Mouse (Mus musculus) neural tube, embryonic 13.5 days (tissue): ENCODE measurements around the gene Moap1. TPM values are rescaled to one million over a fixed set of nuclear protein-coding genes. Genes with fewer than 3 reads are reported as not detected.

Experiments used
- ATAC-seq: fragments of 200-750 bp; cut with Nextera tagmentation; 2 replicates; pipeline ENCODE4 v1.8.0; 2017; ENCODE audit warnings: low read depth, mild to moderate bottlenecking, moderate TSS enrichment, moderate library complexity
- H3K27ac ChIP-seq: fragments of 300-500 bp; sonication (generic); replicated peaks from 2 replicates; pipeline ENCODE4 v1.5.1; 2015; ENCODE audit warnings: moderate library complexity, mild to moderate bottlenecking, inconsistent platforms
- H3K27me3 ChIP-seq: fragments of 300-500 bp; sonication (generic); 2 replicates; pipeline ENCODE4 v1.6.1; 2015; ENCODE audit warnings: mild to moderate bottlenecking, inconsistent platforms
- H3K36me3 ChIP-seq: fragments of 300-500 bp; sonication (generic); 2 replicates; pipeline ENCODE4 v1.6.1; 2015; ENCODE audit warnings: mild to moderate bottlenecking, inconsistent platforms
- H3K4me1 ChIP-seq: fragments of 300-500 bp; sonication (generic); replicated peaks from 2 replicates; pipeline ENCODE4 v1.6.1; 2015; ENCODE audit warnings: inconsistent platforms
- H3K4me2 ChIP-seq: fragments of 300-500 bp; sonication (generic); 2 replicates; pipeline ENCODE4 v1.6.1; 2015; ENCODE audit warnings: inconsistent platforms, mild to moderate bottlenecking, moderate library complexity
- H3K4me3 ChIP-seq: fragments of 300-500 bp; sonication (generic); 2 replicates; pipeline ENCODE4 v1.5.1; 2015; ENCODE audit warnings: mild to moderate bottlenecking, inconsistent platforms
- H3K9ac ChIP-seq: fragments of 300-500 bp; sonication (generic); 2 replicates; pipeline ENCODE4 v1.6.1; 2015; ENCODE audit warnings: moderate library complexity, mild to moderate bottlenecking, inconsistent platforms
- H3K9me3 ChIP-seq: fragments of 300-500 bp; sonication (generic); 2 replicates; pipeline ENCODE4 v1.6.1; 2016; ENCODE audit warnings: inconsistent platforms
- WGBS: fragments of 180-500 bp; shearing (Covaris S2); methylation state at CpG from one replicate; pipeline ENCODE4 v1.1.7; 2015; 5-methylcytosine and 5-hydroxymethylcytosine counted together
- polyA plus RNA-seq: library from polyadenylated mRNA; unstranded; fragments of >200 nt; fragmentation: Nextera tagmentation; extraction: Ambion mirVana; gene quantifications from 2 replicates; pipeline ENCODE4 v1.2.1, GENCODE M21; 2015

Gene Moap1
- 53.0 and 58.6 TPM in 2 replicates for polyA plus RNA-seq

DNA sequence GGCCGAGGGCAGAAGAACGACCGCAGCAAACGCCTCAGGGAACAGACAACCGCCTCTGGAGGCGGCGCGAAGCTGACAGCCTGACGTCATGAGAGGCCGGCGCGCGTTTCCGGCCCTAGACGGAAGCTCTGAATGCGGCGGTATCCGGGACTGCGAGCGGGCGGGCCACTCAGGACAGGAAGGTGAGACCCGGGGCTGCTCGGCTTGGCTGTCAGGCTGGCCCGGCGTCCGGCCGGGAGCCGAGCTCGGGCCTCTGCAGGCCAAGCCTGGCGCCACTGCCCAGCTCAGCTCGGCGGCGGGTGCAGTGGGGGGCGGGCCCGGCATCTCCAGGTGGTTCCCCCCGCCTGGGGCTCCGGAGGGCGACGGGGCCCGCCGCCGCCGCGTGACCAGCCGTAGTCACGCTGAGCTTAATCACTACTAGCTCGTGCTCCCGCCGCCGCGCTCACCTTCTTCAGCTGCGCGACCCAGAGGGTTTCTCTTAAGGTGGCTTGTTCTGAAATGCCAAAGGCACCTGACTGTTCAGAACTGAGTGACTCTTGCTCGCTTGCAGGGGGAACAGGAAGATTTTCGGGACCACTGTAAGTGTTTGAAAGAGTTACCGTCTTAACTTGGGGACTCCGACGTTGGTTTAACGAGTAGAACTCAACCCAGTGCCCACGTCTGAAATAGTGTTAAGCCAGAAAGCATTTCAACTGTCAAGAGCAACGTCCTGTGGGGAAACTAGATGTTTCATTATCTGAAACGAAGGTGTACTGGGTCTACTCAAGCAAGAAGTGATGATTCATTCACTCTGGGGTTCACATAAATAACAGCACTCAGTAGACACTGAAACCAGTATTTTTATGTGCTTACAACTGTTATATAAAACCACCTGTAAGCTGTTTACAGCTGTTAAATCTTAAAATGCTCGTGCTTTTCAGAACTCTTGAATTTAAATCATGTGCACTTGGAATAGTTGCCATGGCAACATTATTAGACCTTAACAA is at the start of gene Moap1, which contains the start of gene Tmem251:
TSS of gene Moap1 (minus strand) at position 73 of the 986 bp plus-strand sequence.
TSS of gene Tmem251 (plus strand) at position 174 of the 986 bp plus-strand sequence.
- ATAC-seq: peak; percentile 97
- no peaks in the 10 kb centered on the region for H3K27me3 ChIP-seq
- H3K4me1 ChIP-seq: peaks cover 27% of the 10 kb centered on the region
- no peaks in the 10 kb centered on the region for H3K9me3 ChIP-seq
- peaks cover 20% of the 10 kb centered on the region for H3K36me3 ChIP-seq
- peak within 1 kb of the TSS; percentile 83 for H3K4me3 ChIP-seq
- peak within 1 kb of the TSS; percentile 92 for H3K9ac ChIP-seq
- WGBS: under 1% methylated on average over 63 of the region's 63 CpGs
- peak within 1 kb of the TSS; percentile 88 for H3K4me2 ChIP-seq
- peak within 1 kb of the TSS; percentile 94 for H3K27ac ChIP-seq

DNA sequence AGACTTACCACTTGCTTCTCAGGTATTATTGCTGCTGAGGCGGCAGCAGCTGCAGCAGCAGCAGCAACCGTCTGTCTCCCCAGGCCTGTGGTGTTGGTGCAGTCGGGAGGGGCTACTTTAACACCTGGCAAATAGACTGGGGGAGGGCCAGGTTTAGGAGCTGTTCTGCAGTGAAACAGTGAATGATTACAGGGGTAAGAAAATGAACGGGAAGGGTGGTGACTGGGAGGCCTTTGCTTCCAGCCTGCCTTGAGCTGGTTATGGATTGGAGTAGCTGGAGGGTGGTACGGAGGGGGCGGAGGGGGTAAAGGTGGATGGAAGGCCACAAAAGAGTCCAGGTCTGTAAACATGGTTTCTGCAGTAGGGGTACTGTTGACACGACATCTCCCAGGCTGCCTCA is 44.5 kb upstream of the Moap1 start:
- H3K9ac ChIP-seq: no peak overlapping the region
- no peak overlapping the region for H3K4me2 ChIP-seq
- 91% methylated on average over 7 of the region's 7 CpGs for WGBS
- H3K4me3 ChIP-seq: no peak overlapping the region
- no peak for ATAC-seq
- peaks cover 83% of the 10 kb centered on the region for H3K36me3 ChIP-seq
- no peak overlapping the region for H3K27ac ChIP-seq
- H3K9me3 ChIP-seq: no peaks in the 10 kb centered on the region
- no peaks in the 10 kb centered on the region for H3K4me1 ChIP-seq
- H3K27me3 ChIP-seq: no peaks in the 10 kb centered on the region

DNA sequence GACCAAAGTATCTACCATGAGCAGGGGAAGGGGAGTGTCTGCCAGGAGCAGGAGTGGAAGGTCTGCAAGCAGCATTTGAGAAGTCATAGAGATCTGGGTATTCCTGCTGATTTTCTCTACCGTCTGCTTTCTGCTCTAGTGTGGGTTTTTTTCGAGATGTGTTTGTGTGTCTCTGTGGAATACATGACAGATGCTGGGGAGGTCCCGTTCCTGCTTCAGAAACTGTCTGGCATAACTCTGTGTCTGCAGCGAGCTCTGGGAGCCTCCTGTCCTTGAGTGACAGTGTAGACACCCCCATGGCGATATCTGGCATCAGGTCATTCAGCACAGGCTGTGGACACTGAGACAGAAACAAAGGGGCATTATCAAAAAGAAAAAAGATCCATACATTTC is 42.1 kb upstream of the Moap1 start:
- Histone ChIP-seq H3K9me3 (no peaks in the 10 kb centered on the region), H3K27me3 (no peaks in the 10 kb centered on the region), H3K4me2 (no peak overlapping the region), H3K36me3 (peaks cover 75% of the 10 kb centered on the region), H3K4me1 (no peaks in the 10 kb centered on the region), H3K4me3 (no peak overlapping the region), H3K27ac (no peak overlapping the region), H3K9ac (no peak overlapping the region)
- ATAC-seq: no peak
- WGBS: 83% methylated on average over 5 of the region's 5 CpGs

GRCm38 (mm10) chr12:102784899-102785592 is 41.6 kb upstream of the Moap1 start:
- Histone ChIP-seq H3K9ac (no peak overlapping the region), H3K4me2 (no peak overlapping the region), H3K27me3 (no peaks in the 10 kb centered on the region), H3K4me1 (no peaks in the 10 kb centered on the region), H3K36me3 (peaks cover 69% of the 10 kb centered on the region), H3K4me3 (no peak overlapping the region), H3K27ac (no peak overlapping the region), H3K9me3 (no peaks in the 10 kb centered on the region)
- ATAC-seq: no peak
- WGBS: 88% methylated on average over 19 of the region's 19 CpGs

DNA sequence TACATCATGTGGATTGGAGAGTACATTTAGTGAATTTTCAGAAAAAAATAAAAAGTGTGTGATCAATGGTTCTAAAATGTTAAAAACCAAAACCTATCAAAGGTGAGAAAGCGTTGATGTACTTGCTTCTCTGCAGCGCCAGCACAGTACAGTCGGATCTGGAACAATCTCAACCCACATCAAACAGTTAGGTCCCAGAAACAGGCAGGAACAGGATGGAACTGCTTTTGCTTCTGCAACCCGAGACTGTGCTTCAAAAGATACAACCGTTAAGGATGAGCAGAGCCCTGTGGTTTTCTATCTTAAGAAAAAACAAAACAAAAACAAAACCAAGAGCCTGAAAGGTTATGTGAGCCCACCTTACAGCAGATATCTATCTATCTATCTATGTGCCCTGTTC is 39.4 kb upstream of the Moap1 start:
- peaks cover 62% of the 10 kb centered on the region for H3K36me3 ChIP-seq
- no peaks in the 10 kb centered on the region for H3K9me3 ChIP-seq
- no peaks in the 10 kb centered on the region for H3K27me3 ChIP-seq
- no peak overlapping the region for H3K9ac ChIP-seq
- H3K27ac ChIP-seq: no peak overlapping the region
- WGBS: 94% methylated on average over 5 of the region's 5 CpGs
- H3K4me2 ChIP-seq: no peak overlapping the region
- ATAC-seq: no peak
- no peaks in the 10 kb centered on the region for H3K4me1 ChIP-seq
- no peak overlapping the region for H3K4me3 ChIP-seq

DNA sequence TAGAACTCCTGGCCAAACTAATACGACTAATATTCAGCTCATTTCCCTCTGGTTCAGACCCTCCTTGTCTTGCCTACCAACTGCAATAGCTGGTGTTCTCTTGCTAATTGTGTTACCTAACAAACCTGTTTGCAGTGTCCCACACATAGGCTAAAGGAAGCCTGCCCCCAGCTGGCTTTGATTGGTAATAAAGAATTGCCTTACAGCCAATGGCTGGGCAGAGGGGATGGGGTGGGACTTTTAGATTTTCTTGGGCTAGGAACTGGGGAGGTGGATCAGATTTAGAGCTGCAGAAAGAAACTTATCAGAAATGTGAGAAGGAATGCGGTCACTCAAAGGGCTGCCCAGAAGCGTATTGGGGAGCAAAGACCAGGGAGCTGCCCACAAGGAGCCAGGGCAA is 36.0 kb upstream of the Moap1 start:
- Histone ChIP-seq H3K9me3 (no peaks in the 10 kb centered on the region), H3K9ac (no peak overlapping the region), H3K4me3 (no peak overlapping the region), H3K36me3 (peaks cover 65% of the 10 kb centered on the region), H3K4me1 (no peaks in the 10 kb centered on the region), H3K27ac (no peak overlapping the region), H3K4me2 (no peak overlapping the region), H3K27me3 (no peaks in the 10 kb centered on the region)
- 55% methylated on average over 3 of the region's 3 CpGs for WGBS
- no peak for ATAC-seq

DNA sequence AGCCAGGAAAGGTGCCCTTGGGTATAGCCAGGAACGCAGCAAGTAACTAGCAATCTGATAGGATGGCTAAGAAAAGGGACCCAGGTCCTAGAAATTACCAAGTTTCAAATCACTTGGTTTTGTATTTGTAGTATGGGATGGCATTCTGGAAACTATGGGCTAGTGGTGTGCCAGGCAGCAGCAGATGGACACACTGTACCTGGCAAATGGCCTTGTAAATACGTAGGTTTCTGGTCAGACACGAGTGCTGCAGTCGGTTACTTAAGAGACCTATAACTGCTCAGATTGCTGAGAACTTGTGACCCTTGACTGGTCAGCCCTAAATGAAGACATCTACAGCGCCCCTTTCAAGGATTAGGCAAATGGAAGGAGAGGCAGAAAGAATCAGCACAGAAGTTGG is 34.7 kb upstream of the Moap1 start:
- H3K36me3 ChIP-seq: peaks cover 65% of the 10 kb centered on the region
- no peak for ATAC-seq
- H3K27ac ChIP-seq: no peak overlapping the region
- no peak overlapping the region for H3K4me2 ChIP-seq
- H3K4me3 ChIP-seq: no peak overlapping the region
- 90% methylated on average over 5 of the region's 5 CpGs for WGBS
- no peak overlapping the region for H3K9ac ChIP-seq
- H3K4me1 ChIP-seq: no peaks in the 10 kb centered on the region
- H3K27me3 ChIP-seq: no peaks in the 10 kb centered on the region
- no peaks in the 10 kb centered on the region for H3K9me3 ChIP-seq

GRCm38 (mm10) chr12:102776035-102776434 is 32.6 kb upstream of the Moap1 start:
- H3K27ac ChIP-seq: no peak overlapping the region
- H3K4me3 ChIP-seq: no peak overlapping the region
- H3K4me1 ChIP-seq: no peaks in the 10 kb centered on the region
- H3K36me3 ChIP-seq: peaks cover 71% of the 10 kb centered on the region
- no peak overlapping the region for H3K9ac ChIP-seq
- whole genome bisulfite sequencing: 92% methylated on average over 14 of the region's 14 CpGs
- no peak for ATAC-seq
- H3K9me3 ChIP-seq: no peaks in the 10 kb centered on the region
- no peaks in the 10 kb centered on the region for H3K27me3 ChIP-seq
- no peak overlapping the region for H3K4me2 ChIP-seq

DNA sequence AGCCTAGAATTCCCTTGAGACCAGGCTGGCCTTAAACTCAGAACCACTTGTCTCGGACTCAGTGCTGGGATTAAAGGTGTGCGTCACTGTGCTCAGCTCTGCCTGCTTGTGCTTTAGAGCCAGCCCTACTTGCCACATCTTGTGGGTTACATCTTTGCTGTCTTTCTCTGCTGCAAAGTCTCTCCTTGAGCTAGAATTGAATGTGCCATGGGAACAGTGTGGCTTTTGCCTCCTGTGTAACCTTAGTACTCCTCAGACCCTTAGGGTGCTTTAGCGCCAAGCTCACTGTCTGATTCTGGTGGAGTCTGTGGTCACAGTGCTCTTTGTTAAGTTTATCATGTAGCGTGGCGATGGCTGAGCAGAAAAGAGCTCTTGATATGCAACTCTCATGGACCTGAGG is 29.2 kb upstream of the Moap1 start:
- Histone ChIP-seq H3K9ac (no peak overlapping the region), H3K27ac (no peak overlapping the region), H3K27me3 (no peaks in the 10 kb centered on the region), H3K4me2 (no peak overlapping the region), H3K9me3 (no peaks in the 10 kb centered on the region), H3K4me1 (no peaks in the 10 kb centered on the region), H3K36me3 (peaks cover 94% of the 10 kb centered on the region), H3K4me3 (no peak overlapping the region)
- no peak for ATAC-seq
- 90% methylated on average over 5 of the region's 5 CpGs for WGBS

DNA sequence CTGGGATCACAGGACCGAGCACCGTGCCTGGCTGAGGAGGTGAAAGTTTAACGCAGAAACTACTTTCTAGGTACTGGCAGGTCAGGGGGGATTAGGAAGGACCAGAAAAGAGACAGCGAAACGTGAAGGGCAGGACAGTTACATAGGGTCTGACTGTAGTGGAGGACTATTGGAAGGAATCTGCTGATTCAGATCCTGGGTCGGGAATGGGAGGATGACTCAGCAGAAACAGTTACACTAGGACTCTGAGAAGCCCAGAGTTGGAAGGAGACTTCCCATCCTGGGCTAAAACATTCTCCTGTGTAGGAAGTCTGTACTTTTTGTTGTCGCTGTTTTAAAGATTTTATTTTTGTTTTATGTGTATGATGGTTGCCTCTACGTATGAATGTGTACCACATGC is 28.1 kb upstream of the Moap1 start:
- no peak for ATAC-seq
- Histone ChIP-seq H3K27ac (no peak overlapping the region), H3K27me3 (no peaks in the 10 kb centered on the region), H3K36me3 (peaks cover 93% of the 10 kb centered on the region), H3K4me2 (no peak overlapping the region), H3K4me1 (no peaks in the 10 kb centered on the region), H3K4me3 (no peak overlapping the region), H3K9ac (no peak overlapping the region), H3K9me3 (no peaks in the 10 kb centered on the region)
- 96% methylated on average over 8 of the region's 8 CpGs for WGBS

DNA sequence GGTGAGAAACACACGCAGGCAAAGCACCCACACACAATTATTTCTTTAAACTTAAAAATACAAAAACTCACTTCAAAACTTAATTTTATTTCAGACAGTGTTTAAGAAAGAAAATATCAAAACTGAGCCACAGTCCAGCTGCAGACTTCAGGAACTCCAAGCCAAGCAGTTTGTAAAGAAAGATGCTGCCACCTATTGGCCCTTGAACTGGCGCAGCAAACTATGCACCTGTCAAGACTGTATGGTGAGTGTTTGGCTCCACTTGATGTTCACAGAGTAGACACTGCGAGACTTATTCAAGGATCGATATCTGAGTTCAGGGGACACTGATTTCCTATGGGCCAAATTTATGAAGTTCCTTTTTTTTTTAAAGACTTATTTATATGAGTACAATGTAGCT is 25.5 kb upstream of the Moap1 start:
- Histone ChIP-seq H3K4me2 (no peak overlapping the region), H3K27ac (no peak overlapping the region), H3K27me3 (no peaks in the 10 kb centered on the region), H3K4me3 (no peak overlapping the region), H3K4me1 (no peaks in the 10 kb centered on the region), H3K36me3 (peaks cover 90% of the 10 kb centered on the region), H3K9me3 (no peaks in the 10 kb centered on the region), H3K9ac (no peak overlapping the region)
- no peak for ATAC-seq
- WGBS: 96% methylated on average over 4 of the region's 4 CpGs

GRCm38 (mm10) chr12:102763696-102764095 is 20.2 kb upstream of the Moap1 start:
- Histone ChIP-seq H3K36me3 (peaks cover 52% of the 10 kb centered on the region), H3K4me2 (no peak overlapping the region), H3K27ac (no peak overlapping the region), H3K9me3 (no peaks in the 10 kb centered on the region), H3K27me3 (no peaks in the 10 kb centered on the region), H3K4me1 (peaks cover 17% of the 10 kb centered on the region), H3K9ac (no peak overlapping the region), H3K4me3 (no peak overlapping the region)
- ATAC-seq: no peak
